Mouse (Mus musculus) ES-E14 (cell line): ENCODE results near the gene Hlcs.

ENCODE experiments used
- CHD2 ChIP-seq: IDR thresholded peaks from 2 replicates; pipeline ENCODE4 v1.6.1; 2014; ENCODE audit warnings: mild to moderate bottlenecking, low read depth, low read length, inconsistent platforms
- ZC3H11A ChIP-seq: IDR thresholded peaks from 2 replicates; pipeline ENCODE4 v1.6.1; 2012; ENCODE audit warnings: low read depth, mild to moderate bottlenecking, inconsistent platforms, low read length, borderline replicate concordance
- ZNF384 ChIP-seq: IDR thresholded peaks from 2 replicates; pipeline ENCODE4 v1.6.1; 2012; ENCODE audit warnings: low read depth, low read length, inconsistent platforms

- no peak for TF ChIP-seq CHD2
- no peak for TF ChIP-seq ZNF384
- TF ChIP-seq ZC3H11A, result no peak
Measured at GRCm38 (mm10) chr16:94155041-94155653, 158.2 kb downstream of the Hlcs start.
